Mouse (Mus musculus): Measurements from ENCODE around the gene Rasgrf1. TPM values are rescaled to one million over a fixed set of nuclear protein-coding genes. Genes with fewer than 3 reads are reported as not detected.
"Not testable (repeated sequence)": the region's sequence is repeated elsewhere in the genome, so short reads cannot be mapped to it uniquely, and the experiment has no call there.

Rasgrf1 gene
- total and polyA plus RNA-seq, 3 experiments = 0.05 TPM; not detected in 2

DNA sequence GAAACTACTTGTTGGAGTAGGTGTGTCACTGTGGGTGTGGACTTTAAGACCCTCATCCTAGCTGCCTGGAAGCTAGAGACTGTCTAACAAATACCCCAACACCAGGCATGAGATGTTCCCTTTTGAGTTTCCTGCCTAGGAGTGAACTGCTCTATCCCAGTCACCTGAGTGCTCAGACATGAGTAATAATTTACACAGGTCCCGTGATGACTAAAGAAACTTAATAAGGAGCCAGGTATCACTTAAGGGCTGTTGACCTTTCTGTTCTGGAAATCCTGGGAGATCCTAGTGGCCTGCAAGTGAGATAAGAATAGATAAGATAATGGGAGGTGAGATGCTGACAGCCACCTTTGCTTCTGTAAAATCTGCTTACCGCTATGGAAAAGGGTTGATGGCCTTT, 131.2 kb downstream of the Rasgrf1 start:
- ATAC-seq (ENCODE audit: extremely low read depth, insufficient number of reproducible peaks, low FRiP score, poor library complexity, severe bottlenecking) (no peak), DNase-seq (ENCODE audit: low spot score) (no peak)
- no peaks in the 10 kb centered on the region for H3K36me3 ChIP-seq (replicated peaks)
- H3K27me3 ChIP-seq (ENCODE audit: insufficient read depth, low read length) = no peaks in the 10 kb centered on the region
- no peaks in the 10 kb centered on the region for H3K4me1 ChIP-seq (ENCODE audit: insufficient read depth, low read depth, low read length)
- H3K9me3 ChIP-seq (replicated peaks) = 0 out of 2 replicates have a peak, but pooled peaks cover 5% of the 10 kb centered on the region
- H3K4me3 ChIP-seq (ENCODE audit: low read depth, low read length) = no peak overlapping the region
- no peak for TF ChIP-seq GATA2 (IDR thresholded peaks at IDR 0.05; ENCODE audit: borderline replicate concordance, low read depth, low read length)
- no peak for TF ChIP-seq GATA1 (IDR thresholded peaks at IDR 0.05; ENCODE audit: borderline replicate concordance, low read length)
- no peak for TF ChIP-seq POLR2AphosphoS5 (IDR thresholded peaks at IDR 0.05; ENCODE audit: insufficient replicate concordance, low read depth, low read length)

- ATAC-seq (ENCODE audit: extremely low read depth, insufficient number of reproducible peaks, low FRiP score, poor library complexity, severe bottlenecking) = no peak
- TF ChIP-seq TAL1 (conservative IDR thresholded peaks at IDR 0.05; ENCODE audit: low read depth, low read length) = no peak
- no peak for TF ChIP-seq GATA1 (IDR thresholded peaks at IDR 0.05; ENCODE audit: borderline replicate concordance, low read length)
- no peak for TF ChIP-seq POLR2AphosphoS5 (IDR thresholded peaks at IDR 0.05; ENCODE audit: insufficient replicate concordance, low read depth, low read length)
- no peak for TF ChIP-seq GATA2 (IDR thresholded peaks at IDR 0.05; ENCODE audit: borderline replicate concordance, low read depth, low read length)
- TF ChIP-seq CTCF (IDR thresholded peaks at IDR 0.05; ENCODE audit: low read depth, low read length) = no peak
- no peaks in the 10 kb centered on the region for H3K27me3 ChIP-seq (ENCODE audit: insufficient read depth, low read length)
Measured at GRCm38 (mm10) chr9:90041556-90041955, 131.8 kb downstream of the Rasgrf1 start.

GRCm38 (mm10) chr9:90042906-90043305, 133.2 kb downstream of the Rasgrf1 start:
- not testable (repeated sequence) for ATAC-seq (ENCODE audit: extremely low read depth, insufficient number of reproducible peaks, low FRiP score, poor library complexity, severe bottlenecking)

More at GRCm38 (mm10) chr9:90041556-90041955, 131.8 kb downstream of the Rasgrf1 start:
- H3K36me3 ChIP-seq (replicated peaks) = no peaks in the 10 kb centered on the region
- H3K9me3 ChIP-seq (replicated peaks) = peaks cover 9% of the 10 kb centered on the region
- H3K4me1 ChIP-seq (ENCODE audit: insufficient read depth, low read depth, low read length) = no peaks in the 10 kb centered on the region
- DNase-seq (ENCODE audit: low spot score) = no peak
- H3K4me3 ChIP-seq (ENCODE audit: low read depth, low read length) = no peak overlapping the region

GRCm38 (mm10) chr9:90045191-90045590, 135.5 kb downstream of the Rasgrf1 start:
- DNase-seq (ENCODE audit: low spot score) = no peak
- H3K36me3 ChIP-seq (replicated peaks) = no peaks in the 10 kb centered on the region
- no peak overlapping the region for H3K4me3 ChIP-seq (ENCODE audit: low read depth, low read length)
- ATAC-seq (ENCODE audit: extremely low read depth, insufficient number of reproducible peaks, low FRiP score, poor library complexity, severe bottlenecking) = no peak
- H3K4me1 ChIP-seq (ENCODE audit: insufficient read depth, low read depth, low read length) = no peaks in the 10 kb centered on the region
- no peak for TF ChIP-seq GATA1 (IDR thresholded peaks at IDR 0.05; ENCODE audit: borderline replicate concordance, low read length)
- no peak for TF ChIP-seq TAL1 (conservative IDR thresholded peaks at IDR 0.05; ENCODE audit: low read depth, low read length)
- TF ChIP-seq POLR2AphosphoS5 (IDR thresholded peaks at IDR 0.05; ENCODE audit: insufficient replicate concordance, low read depth, low read length) = no peak
- no peak for TF ChIP-seq CTCF (IDR thresholded peaks at IDR 0.05; ENCODE audit: low read depth, low read length)
- no peak for TF ChIP-seq GATA2 (IDR thresholded peaks at IDR 0.05; ENCODE audit: borderline replicate concordance, low read depth, low read length)
- no peaks in the 10 kb centered on the region for H3K27me3 ChIP-seq (ENCODE audit: insufficient read depth, low read length)
- H3K9me3 ChIP-seq (replicated peaks) = peaks cover 9% of the 10 kb centered on the region

More at GRCm38 (mm10) chr9:90042906-90043305, 133.2 kb downstream of the Rasgrf1 start:
- H3K36me3 ChIP-seq (replicated peaks); H3K9me3 ChIP-seq (replicated peaks); H3K4me3 ChIP-seq (ENCODE audit: low read depth, low read length); DNase-seq (ENCODE audit: low spot score); H3K27me3 ChIP-seq (ENCODE audit: insufficient read depth, low read length); H3K4me1 ChIP-seq (ENCODE audit: insufficient read depth, low read depth, low read length): not testable (repeated sequence)

- Histone ChIP-seq H3K4me1 (ENCODE audit: insufficient read depth, low read depth, low read length) (no peaks in the 10 kb centered on the region), H3K36me3 (replicated peaks) (no peaks in the 10 kb centered on the region), H3K9me3 (replicated peaks) (peaks cover 11% of the 10 kb centered on the region), H3K4me3 (ENCODE audit: low read depth, low read length) (no peak overlapping the region), H3K27me3 (ENCODE audit: insufficient read depth, low read length) (no peaks in the 10 kb centered on the region)
- TF ChIP-seq TAL1 (conservative IDR thresholded peaks at IDR 0.05; ENCODE audit: low read depth, low read length) (no peak), POLR2AphosphoS5 (IDR thresholded peaks at IDR 0.05; ENCODE audit: insufficient replicate concordance, low read depth, low read length) (no peak), GATA2 (IDR thresholded peaks at IDR 0.05; ENCODE audit: borderline replicate concordance, low read depth, low read length) (no peak), CTCF (IDR thresholded peaks at IDR 0.05; ENCODE audit: low read depth, low read length) (no peak), GATA1 (IDR thresholded peaks at IDR 0.05; ENCODE audit: borderline replicate concordance, low read length) (no peak)
- no peak for ATAC-seq (ENCODE audit: extremely low read depth, insufficient number of reproducible peaks, low FRiP score, poor library complexity, severe bottlenecking)
- no peak for DNase-seq (ENCODE audit: low spot score)
Measured at GRCm38 (mm10) chr9:90047937-90048627, 138.4 kb downstream of the Rasgrf1 start.

DNA sequence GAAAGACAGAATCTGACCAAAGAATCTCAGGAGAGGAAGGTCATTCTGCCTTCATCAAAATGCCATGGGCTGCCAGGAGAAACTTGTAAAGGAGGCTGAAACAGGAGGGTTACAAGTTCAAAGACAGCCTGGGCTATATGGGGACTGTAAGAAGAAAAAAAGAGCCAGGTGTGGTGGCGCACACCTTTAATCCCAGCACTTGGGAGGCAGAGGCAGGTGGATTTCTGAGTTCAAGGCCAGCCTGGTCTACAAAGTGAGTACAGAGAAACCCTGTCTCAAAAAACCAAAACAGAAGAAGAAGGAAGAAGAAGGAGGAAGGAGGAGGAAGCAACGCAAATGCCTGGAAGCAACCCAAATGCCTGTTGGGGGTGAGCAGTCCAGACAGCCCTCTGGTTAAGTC, 144.1 kb downstream of the Rasgrf1 start, which contains the start of gene Ctsh:
TSS of gene Ctsh (plus strand) at position 301 of the 400 bp plus-strand sequence.
- H3K4me3 ChIP-seq (ENCODE audit: low read depth, low read length) = no peak within 1 kb of the TSS
- no peak for ATAC-seq (ENCODE audit: extremely low read depth, insufficient number of reproducible peaks, low FRiP score, poor library complexity, severe bottlenecking)
- H3K27me3 ChIP-seq (ENCODE audit: insufficient read depth, low read length) = no peaks in the 10 kb centered on the region
- TF ChIP-seq CTCF (IDR thresholded peaks at IDR 0.05; ENCODE audit: low read depth, low read length) = no peak
- TF ChIP-seq TAL1 (conservative IDR thresholded peaks at IDR 0.05; ENCODE audit: low read depth, low read length) = no peak
- TF ChIP-seq GATA2 (IDR thresholded peaks at IDR 0.05; ENCODE audit: borderline replicate concordance, low read depth, low read length) = no peak
- TF ChIP-seq GATA1 (IDR thresholded peaks at IDR 0.05; ENCODE audit: borderline replicate concordance, low read length) = no peak
- no peak for TF ChIP-seq POLR2AphosphoS5 (IDR thresholded peaks at IDR 0.05; ENCODE audit: insufficient replicate concordance, low read depth, low read length)
- peaks cover 17% of the 10 kb centered on the region for H3K9me3 ChIP-seq (replicated peaks)
- no peaks in the 10 kb centered on the region for H3K36me3 ChIP-seq (replicated peaks)
- no peaks in the 10 kb centered on the region for H3K4me1 ChIP-seq (ENCODE audit: insufficient read depth, low read depth, low read length)
- DNase-seq (ENCODE audit: low spot score) = no peak

Data from G1E (cell line).